Mouse (Mus musculus): Measurements from ENCODE around the gene Gm49368. TPM values are rescaled to one million over a fixed set of nuclear protein-coding genes. Genes with fewer than 3 reads are reported as not detected.
A peak's percentile ranks its signal among the peaks of the same experiment; 100 is the strongest.
"Not testable (repeated sequence)": the region's sequence is repeated elsewhere in the genome, so short reads cannot be mapped to it uniquely, and the experiment has no call there.

Gene Gm49368
- not detected in 2 replicates for polyA plus RNA-seq (2012; rRNA removed)

- no peak within 1 kb of the TSS for H3K27ac ChIP-seq (ENCODE audit: insufficient read depth, low read length)
- H3K4me3 ChIP-seq (replicated peaks; ENCODE audit: insufficient read depth, low read depth, low read length), result no peak within 1 kb of the TSS
- no peak for DNase-seq
- TF ChIP-seq CTCF (IDR thresholded peaks at IDR 0.05; ENCODE audit: borderline replicate concordance, insufficient read depth, low read depth, low read length), result no peak
- TF ChIP-seq POLR2A (IDR thresholded peaks at IDR 0.05; ENCODE audit: borderline replicate concordance, insufficient read depth, low read length), result no peak
- no peaks in the 10 kb centered on the region for H3K27me3 ChIP-seq (ENCODE audit: control insufficient read depth, insufficient read depth, low read length)
- H3K4me1 ChIP-seq (ENCODE audit: control insufficient read depth, insufficient read depth, low read length), result no peaks in the 10 kb centered on the region
- WGBS, result 90% methylated on average over 7 of the region's 7 CpGs
Observed at GRCm38 (mm10) chr7:128062456-128062855, at the start of gene Gm49368, which contains the start of gene Itgam. TSS of gene Gm49368 (plus strand) at chr7:128062683. TSS of gene Itgam (plus strand) at chr7:128062640.

GRCm38 (mm10) chr7:128013116-128013515 lies 49.4 kb upstream of the Gm49368 start:
- DNase-seq, result no peak

GRCm38 (mm10) chr7:128016134-128016533 lies 46.3 kb upstream of the Gm49368 start:
- H3K4me1 ChIP-seq (ENCODE audit: control insufficient read depth, insufficient read depth, low read length); DNase-seq; H3K27ac ChIP-seq (ENCODE audit: insufficient read depth, low read length); H3K27me3 ChIP-seq (ENCODE audit: control insufficient read depth, insufficient read depth, low read length); H3K4me3 ChIP-seq (replicated peaks; ENCODE audit: insufficient read depth, low read depth, low read length): not testable (repeated sequence)
- 90% methylated on average over 5 of the region's 5 CpGs for WGBS

More at GRCm38 (mm10) chr7:128013116-128013515, 49.4 kb upstream of the Gm49368 start:
- Histone ChIP-seq H3K4me1 (ENCODE audit: control insufficient read depth, insufficient read depth, low read length) (no peaks in the 10 kb centered on the region), H3K4me3 (replicated peaks; ENCODE audit: insufficient read depth, low read depth, low read length) (no peak overlapping the region), H3K27ac (ENCODE audit: insufficient read depth, low read length) (no peak overlapping the region), H3K27me3 (ENCODE audit: control insufficient read depth, insufficient read depth, low read length) (no peaks in the 10 kb centered on the region)
- no peak for TF ChIP-seq POLR2A (IDR thresholded peaks at IDR 0.05; ENCODE audit: borderline replicate concordance, insufficient read depth, low read length)
- no peak for TF ChIP-seq CTCF (IDR thresholded peaks at IDR 0.05; ENCODE audit: borderline replicate concordance, insufficient read depth, low read depth, low read length)
- WGBS, result 92% methylated on average over 13 of the region's 13 CpGs

- TF ChIP-seq CTCF (IDR thresholded peaks at IDR 0.05; ENCODE audit: borderline replicate concordance, insufficient read depth, low read depth, low read length), result no peak
- H3K4me3 ChIP-seq (replicated peaks; ENCODE audit: insufficient read depth, low read depth, low read length), result no peak overlapping the region
- no peak for DNase-seq
- H3K27me3 ChIP-seq (ENCODE audit: control insufficient read depth, insufficient read depth, low read length), result no peaks in the 10 kb centered on the region
- H3K4me1 ChIP-seq (ENCODE audit: control insufficient read depth, insufficient read depth, low read length), result no peaks in the 10 kb centered on the region
- 45% methylated on average over 6 of the region's 6 CpGs for WGBS
- H3K27ac ChIP-seq (ENCODE audit: insufficient read depth, low read length), result no peak overlapping the region
Observed at GRCm38 (mm10) chr7:128016650-128017049, 45.8 kb upstream of the Gm49368 start.

- TF ChIP-seq CTCF (IDR thresholded peaks at IDR 0.05; ENCODE audit: borderline replicate concordance, insufficient read depth, low read depth, low read length) (no peak), POLR2A (IDR thresholded peaks at IDR 0.05; ENCODE audit: borderline replicate concordance, insufficient read depth, low read length) (no peak)
- DNase-seq, result no peak
- Histone ChIP-seq H3K27me3 (ENCODE audit: control insufficient read depth, insufficient read depth, low read length) (no peaks in the 10 kb centered on the region), H3K27ac (ENCODE audit: insufficient read depth, low read length) (no peak overlapping the region), H3K4me1 (ENCODE audit: control insufficient read depth, insufficient read depth, low read length) (no peaks in the 10 kb centered on the region), H3K4me3 (replicated peaks; ENCODE audit: insufficient read depth, low read depth, low read length) (no peak overlapping the region)
- WGBS, result 86% methylated on average over 3 of the region's 3 CpGs
Observed at GRCm38 (mm10) chr7:128018275-128018674, 44.2 kb upstream of the Gm49368 start.

GRCm38 (mm10) chr7:128019187-128019586 lies 43.3 kb upstream of the Gm49368 start:
- H3K4me3 ChIP-seq (replicated peaks; ENCODE audit: insufficient read depth, low read depth, low read length), result no peak overlapping the region
- no peaks in the 10 kb centered on the region for H3K4me1 ChIP-seq (ENCODE audit: control insufficient read depth, insufficient read depth, low read length)
- H3K27ac ChIP-seq (ENCODE audit: insufficient read depth, low read length), result no peak overlapping the region
- H3K27me3 ChIP-seq (ENCODE audit: control insufficient read depth, insufficient read depth, low read length), result no peaks in the 10 kb centered on the region
- whole genome bisulfite sequencing, result 95% methylated on average over 2 of the region's 2 CpGs
- DNase-seq, result no peak
- TF ChIP-seq CTCF (IDR thresholded peaks at IDR 0.05; ENCODE audit: borderline replicate concordance, insufficient read depth, low read depth, low read length) (no peak), POLR2A (IDR thresholded peaks at IDR 0.05; ENCODE audit: borderline replicate concordance, insufficient read depth, low read length) (no peak)

GRCm38 (mm10) chr7:128022974-128023373 lies 39.5 kb upstream of the Gm49368 start:
- H3K27me3 ChIP-seq (ENCODE audit: control insufficient read depth, insufficient read depth, low read length), result no peaks in the 10 kb centered on the region
- no peak overlapping the region for H3K27ac ChIP-seq (ENCODE audit: insufficient read depth, low read length)
- no peak for DNase-seq
- no peak overlapping the region for H3K4me3 ChIP-seq (replicated peaks; ENCODE audit: insufficient read depth, low read depth, low read length)
- no peaks in the 10 kb centered on the region for H3K4me1 ChIP-seq (ENCODE audit: control insufficient read depth, insufficient read depth, low read length)
- 67% methylated on average over 8 of the region's 8 CpGs for WGBS
- TF ChIP-seq CTCF (IDR thresholded peaks at IDR 0.05; ENCODE audit: borderline replicate concordance, insufficient read depth, low read depth, low read length) (0 out of 2 replicates have a peak, but pooled peaks have one; percentile 11), POLR2A (IDR thresholded peaks at IDR 0.05; ENCODE audit: borderline replicate concordance, insufficient read depth, low read length) (no peak)

- Histone ChIP-seq H3K27ac (ENCODE audit: insufficient read depth, low read length) (no peak overlapping the region), H3K27me3 (ENCODE audit: control insufficient read depth, insufficient read depth, low read length) (no peaks in the 10 kb centered on the region), H3K4me1 (ENCODE audit: control insufficient read depth, insufficient read depth, low read length) (no peaks in the 10 kb centered on the region), H3K4me3 (replicated peaks; ENCODE audit: insufficient read depth, low read depth, low read length) (no peak overlapping the region)
- TF ChIP-seq CTCF (IDR thresholded peaks at IDR 0.05; ENCODE audit: borderline replicate concordance, insufficient read depth, low read depth, low read length), result no peak
- no peak for TF ChIP-seq POLR2A (IDR thresholded peaks at IDR 0.05; ENCODE audit: borderline replicate concordance, insufficient read depth, low read length)
- 83% methylated on average over 4 of the region's 4 CpGs for WGBS
- DNase-seq, result no peak
Observed at GRCm38 (mm10) chr7:128023565-128023964, 38.9 kb upstream of the Gm49368 start.
